Mouse (Mus musculus) neural tube, embryonic 15.5 days (tissue): ENCODE data around the gene Ica1. TPM values are rescaled to one million over a fixed set of nuclear protein-coding genes. Genes with fewer than 3 reads are reported as not detected.

Experiments
- ATAC-seq: fragments of 200-750 bp; cut with Nextera tagmentation; 2 replicates; pipeline ENCODE4 v1.8.0; 2017; ENCODE audit warnings: mild to moderate bottlenecking, moderate TSS enrichment, moderate library complexity; ENCODE audit not compliant: low FRiP score
- H3K27ac ChIP-seq: fragments of 300-500 bp; sonication (generic); replicated peaks from 2 replicates; pipeline ENCODE4 v1.5.1; 2015; ENCODE audit warnings: mild to moderate bottlenecking, inconsistent platforms
- H3K27me3 ChIP-seq: fragments of 300-500 bp; sonication (generic); replicated peaks from 2 replicates; pipeline ENCODE4 v1.6.1; 2015; ENCODE audit warnings: inconsistent platforms
- H3K36me3 ChIP-seq: fragments of 300-500 bp; sonication (generic); 2 replicates; pipeline ENCODE4 v1.6.1; 2015; ENCODE audit warnings: inconsistent platforms
- H3K4me1 ChIP-seq: fragments of 300-500 bp; sonication (generic); 2 replicates; pipeline ENCODE4 v1.6.1; 2015; ENCODE audit warnings: inconsistent platforms
- H3K4me2 ChIP-seq: fragments of 300-500 bp; sonication (generic); 2 replicates; pipeline ENCODE4 v1.6.1; 2015; ENCODE audit warnings: inconsistent platforms, mild to moderate bottlenecking, moderate library complexity
- H3K4me3 ChIP-seq: fragments of 300-500 bp; sonication (generic); replicated peaks from 2 replicates; pipeline ENCODE4 v1.5.1; 2015; ENCODE audit warnings: mild to moderate bottlenecking, inconsistent platforms
- H3K9ac ChIP-seq: fragments of 300-500 bp; sonication (generic); replicated peaks from 2 replicates; pipeline ENCODE4 v1.6.1; 2015; ENCODE audit warnings: mild to moderate bottlenecking, inconsistent platforms
- H3K9me3 ChIP-seq: fragments of 300-500 bp; sonication (generic); replicated peaks from 2 replicates; pipeline ENCODE4 v1.6.1; 2016; ENCODE audit warnings: inconsistent platforms
- WGBS: fragments of 180-500 bp; shearing (Covaris S2); methylation state at CpG from one replicate; pipeline ENCODE4 v1.1.7; 2015; ENCODE audit warnings: mixed read lengths; 5-methylcytosine and 5-hydroxymethylcytosine counted together
- polyA plus RNA-seq: library from polyadenylated mRNA; unstranded; fragments of >200 nt; fragmentation: Nextera tagmentation; extraction: Ambion mirVana; gene quantifications from 2 replicates; pipeline ENCODE4 v1.2.1, GENCODE M21; 2015

Gene Ica1
- polyA plus RNA-seq, 1 experiment from 2014 or later: 78.5 TPM

- Histone ChIP-seq H3K27ac (no peak overlapping the region), H3K4me1 (no peaks in the 10 kb centered on the region), H3K4me2 (no peak overlapping the region), H3K9ac (no peak overlapping the region), H3K27me3 (no peaks in the 10 kb centered on the region), H3K36me3 (peaks cover 12% of the 10 kb centered on the region), H3K9me3 (no peaks in the 10 kb centered on the region), H3K4me3 (no peak overlapping the region)
- ATAC-seq: no peak
- 94% methylated on average over 4 of the region's 4 CpGs for WGBS
These were observed 145.6 kb downstream of the Ica1 start for GRCm38 (mm10) chr6:8632701-8633100.

- WGBS: 79% methylated on average over 5 of the region's 5 CpGs
- H3K9me3 ChIP-seq: no peaks in the 10 kb centered on the region
- no peak overlapping the region for H3K4me2 ChIP-seq
- no peak for ATAC-seq
- H3K4me3 ChIP-seq: no peak overlapping the region
- H3K36me3 ChIP-seq: peaks cover 9% of the 10 kb centered on the region
- H3K27ac ChIP-seq: no peak overlapping the region
- no peaks in the 10 kb centered on the region for H3K27me3 ChIP-seq
- no peaks in the 10 kb centered on the region for H3K4me1 ChIP-seq
- no peak overlapping the region for H3K9ac ChIP-seq
These were observed 146.2 kb downstream of the Ica1 start for GRCm38 (mm10) chr6:8631986-8632632.

GRCm38 (mm10) chr6:8631362-8631761 is 146.9 kb downstream of the Ica1 start:
- peaks cover 6% of the 10 kb centered on the region for H3K36me3 ChIP-seq
- no peak overlapping the region for H3K4me3 ChIP-seq
- no peak for ATAC-seq
- no peak overlapping the region for H3K9ac ChIP-seq
- H3K27me3 ChIP-seq: no peaks in the 10 kb centered on the region
- H3K9me3 ChIP-seq: no peaks in the 10 kb centered on the region
- H3K27ac ChIP-seq: no peak overlapping the region
- no peak overlapping the region for H3K4me2 ChIP-seq
- no peaks in the 10 kb centered on the region for H3K4me1 ChIP-seq
- 73% methylated on average over 8 of the region's 8 CpGs for WGBS

- WGBS: 90% methylated on average over 7 of the region's 7 CpGs
- ATAC-seq: no peak
- H3K4me1 ChIP-seq: no peaks in the 10 kb centered on the region
- no peaks in the 10 kb centered on the region for H3K9me3 ChIP-seq
- H3K27ac ChIP-seq: no peak overlapping the region
- H3K27me3 ChIP-seq: no peaks in the 10 kb centered on the region
- H3K9ac ChIP-seq: no peak overlapping the region
- peaks cover 4% of the 10 kb centered on the region; the same call in 1 of the 2 replicates for H3K36me3 ChIP-seq
- no peak overlapping the region for H3K4me2 ChIP-seq
- H3K4me3 ChIP-seq: no peak overlapping the region
These were observed 147.8 kb downstream of the Ica1 start for GRCm38 (mm10) chr6:8630531-8630930.

GRCm38 (mm10) chr6:8628715-8629267 is 149.5 kb downstream of the Ica1 start:
- H3K36me3 ChIP-seq: peaks cover 4% of the 10 kb centered on the region; the same call in 1 of the 2 replicates
- H3K27me3 ChIP-seq: no peaks in the 10 kb centered on the region
- H3K4me3 ChIP-seq: no peak overlapping the region
- no peak for ATAC-seq
- WGBS: 87% methylated on average over 7 of the region's 7 CpGs
- H3K9me3 ChIP-seq: no peaks in the 10 kb centered on the region
- no peak overlapping the region for H3K27ac ChIP-seq
- no peak overlapping the region for H3K9ac ChIP-seq
- H3K4me2 ChIP-seq: no peak overlapping the region
- no peaks in the 10 kb centered on the region for H3K4me1 ChIP-seq

GRCm38 (mm10) chr6:8628226-8628625 is 150.1 kb downstream of the Ica1 start:
- no peaks in the 10 kb centered on the region for H3K27me3 ChIP-seq
- H3K4me3 ChIP-seq: no peak overlapping the region
- no peak overlapping the region for H3K4me2 ChIP-seq
- ATAC-seq: no peak
- peaks cover 4% of the 10 kb centered on the region; the same call in 1 of the 2 replicates for H3K36me3 ChIP-seq
- no peak overlapping the region for H3K27ac ChIP-seq
- H3K4me1 ChIP-seq: no peaks in the 10 kb centered on the region
- no peaks in the 10 kb centered on the region for H3K9me3 ChIP-seq
- H3K9ac ChIP-seq: no peak overlapping the region
- 92% methylated on average over 8 of the region's 8 CpGs for WGBS

- WGBS: 71% methylated on average over 3 of the region's 3 CpGs
- ATAC-seq: no peak
- no peaks in the 10 kb centered on the region for H3K4me1 ChIP-seq
- no peak overlapping the region for H3K4me2 ChIP-seq
- no peak overlapping the region for H3K4me3 ChIP-seq
- no peak overlapping the region for H3K27ac ChIP-seq
- no peak overlapping the region for H3K9ac ChIP-seq
- H3K27me3 ChIP-seq: no peaks in the 10 kb centered on the region
- H3K9me3 ChIP-seq: no peaks in the 10 kb centered on the region
- H3K36me3 ChIP-seq: no peaks in the 10 kb centered on the region
These were observed 155.2 kb downstream of the Ica1 start for GRCm38 (mm10) chr6:8623045-8623444.

GRCm38 (mm10) chr6:8619582-8620350 is 158.5 kb downstream of the Ica1 start:
- H3K4me1 ChIP-seq: no peaks in the 10 kb centered on the region
- H3K9ac ChIP-seq: no peak overlapping the region
- no peak overlapping the region for H3K4me3 ChIP-seq
- no peak overlapping the region for H3K4me2 ChIP-seq
- H3K9me3 ChIP-seq: no peaks in the 10 kb centered on the region
- H3K27me3 ChIP-seq: no peaks in the 10 kb centered on the region
- no peak overlapping the region for H3K27ac ChIP-seq
- ATAC-seq: no peak
- H3K36me3 ChIP-seq: no peaks in the 10 kb centered on the region
- 82% methylated on average over 4 of the region's 4 CpGs for WGBS

- Histone ChIP-seq H3K9me3 (no peaks in the 10 kb centered on the region), H3K4me3 (no peak overlapping the region), H3K9ac (no peak overlapping the region), H3K4me2 (no peak overlapping the region), H3K27me3 (no peaks in the 10 kb centered on the region), H3K27ac (no peak overlapping the region), H3K4me1 (no peaks in the 10 kb centered on the region), H3K36me3 (no peaks in the 10 kb centered on the region)
- WGBS: 87% methylated on average over 2 of the region's 2 CpGs
- ATAC-seq: no peak
These were observed 160.9 kb downstream of the Ica1 start for GRCm38 (mm10) chr6:8617369-8617768.

- Histone ChIP-seq H3K27ac (no peak overlapping the region), H3K4me3 (no peak overlapping the region), H3K27me3 (no peaks in the 10 kb centered on the region), H3K4me1 (no peaks in the 10 kb centered on the region), H3K4me2 (no peak overlapping the region), H3K9me3 (no peaks in the 10 kb centered on the region), H3K9ac (no peak overlapping the region), H3K36me3 (no peaks in the 10 kb centered on the region)
- 92% methylated on average over 9 of the region's 9 CpGs for WGBS
- ATAC-seq: no peak
These were observed 186.6 kb downstream of the Ica1 start for GRCm38 (mm10) chr6:8591665-8592064.

GRCm38 (mm10) chr6:8583892-8584291 is 194.4 kb downstream of the Ica1 start:
- Histone ChIP-seq H3K4me1 (no peaks in the 10 kb centered on the region), H3K27ac (no peak overlapping the region), H3K4me3 (no peak overlapping the region), H3K9ac (no peak overlapping the region), H3K4me2 (no peak overlapping the region), H3K27me3 (no peaks in the 10 kb centered on the region), H3K36me3 (no peaks in the 10 kb centered on the region), H3K9me3 (no peaks in the 10 kb centered on the region)
- WGBS: 93% methylated on average over 3 of the region's 3 CpGs
- no peak for ATAC-seq

- WGBS: 95% methylated on average over 9 of the region's 9 CpGs
- Histone ChIP-seq H3K4me2 (no peak overlapping the region), H3K27ac (no peak overlapping the region), H3K4me1 (no peaks in the 10 kb centered on the region), H3K36me3 (no peaks in the 10 kb centered on the region), H3K4me3 (no peak overlapping the region), H3K27me3 (no peaks in the 10 kb centered on the region), H3K9ac (no peak overlapping the region), H3K9me3 (no peaks in the 10 kb centered on the region)
- no peak for ATAC-seq
These were observed 195.9 kb downstream of the Ica1 start for GRCm38 (mm10) chr6:8582377-8582776.
